Mouse (Mus musculus) frontal cortex, postnatal 25 days (tissue): ENCODE data around the gene Klhl15.
A peak's percentile ranks its signal among the peaks of the same experiment; 100 is the strongest.
"Not testable (repeated sequence)": the region's sequence is repeated elsewhere in the genome, so short reads cannot be mapped to it uniquely, and the experiment has no call there.

Experiments
- DNase-seq, 2 experiments: peaks; one replicate each; pipeline ENCODE4 v3.0.0; 2022; ENCODE audit warnings: low spot score in 2 of 2

Gene Klhl15

GRCm38 (mm10) chrX:94234532-94235189 lies at the start of gene Klhl15:
Klhl15 (plus strand) TSS chrX:94234599.
- peak; percentile 53 to 57 for DNase-seq

GRCm38 (mm10) chrX:94185156-94185555 lies 49.2 kb upstream of the Klhl15 start:
- no peak for DNase-seq

- DNase-seq: not testable (repeated sequence)
These were observed 40.5 kb upstream of the Klhl15 start for GRCm38 (mm10) chrX:94193901-94194300.

GRCm38 (mm10) chrX:94197789-94198188 lies 36.6 kb upstream of the Klhl15 start:
- peak in 1 of 2 experiments; percentile 43 for DNase-seq

- DNase-seq: no peak
These were observed 22.2 kb upstream of the Klhl15 start for GRCm38 (mm10) chrX:94212264-94212596.

- DNase-seq: peak; percentile 50 to 88
These were observed 21.6 kb upstream of the Klhl15 start, which contains the start of gene Eif2s3x for GRCm38 (mm10) chrX:94212597-94213321. Eif2s3x (minus strand) TSS chrX:94212862.

GRCm38 (mm10) chrX:94213384-94213783 lies 21.0 kb upstream of the Klhl15 start:
- DNase-seq: no peak

GRCm38 (mm10) chrX:94233432-94233831 lies 967 bp upstream of the Klhl15 start:
- no peak for DNase-seq

GRCm38 (mm10) chrX:94233936-94234531 lies 365 bp upstream of the Klhl15 start:
- DNase-seq: no peak

- peak in 1 of 2 experiments; percentile 1 for DNase-seq
These were observed 774 bp downstream of the Klhl15 start for GRCm38 (mm10) chrX:94235190-94235555.

GRCm38 (mm10) chrX:94235601-94236000 lies 1.2 kb downstream of the Klhl15 start:
- peak in 1 of 2 experiments; percentile 2 for DNase-seq

- no peak for DNase-seq
These were observed 54.5 kb downstream of the Klhl15 start for GRCm38 (mm10) chrX:94288923-94289322.

- DNase-seq: no peak
These were observed 68.5 kb downstream of the Klhl15 start for GRCm38 (mm10) chrX:94302928-94303327.

GRCm38 (mm10) chrX:94321036-94321902 lies 86.9 kb downstream of the Klhl15 start:
- DNase-seq: no peak
